Mouse (Mus musculus) MEL (cell line): ENCODE measurements around the gene Cenpi. TPM values are rescaled to one million over a fixed set of nuclear protein-coding genes. Genes with fewer than 3 reads are reported as not detected.
A peak's percentile ranks its signal among the peaks of the same experiment; 100 is the strongest.

ENCODE experiments used
- DNase-seq: peaks from one replicate; pipeline ENCODE4 v3.0.0; 2011; ENCODE audit warnings: low read depth, low spot score
- H3K27ac ChIP-seq: 2 replicates; pipeline ENCODE4 v1.5.1; 2012; ENCODE audit warnings: low read depth, mild to moderate bottlenecking, control low read depth, low read length, moderate library complexity; ENCODE audit not compliant: control insufficient read depth
- H3K27me3 ChIP-seq, 2 experiments: fragments of 150-350 bp in 1 of 2; sonication (generic) in 1 of 2; 2 replicates each; pipeline ENCODE4 v1.6.1; 2012; ENCODE audit warnings: low read length in 2 of 2, mild to moderate bottlenecking in 2 of 2, improper control_type of control experiment in 1 of 2, moderate library complexity in 1 of 2; ENCODE audit not compliant: insufficient read depth in 2 of 2, control insufficient read depth in 1 of 2
- H3K36me3 ChIP-seq, 2 experiments: 2 replicates each; pipeline ENCODE4 v1.6.1; 2012 to 2014; ENCODE audit warnings: low read length in 2 of 2, improper control_type of control experiment in 1 of 2, inconsistent platforms in 1 of 2, mild to moderate bottlenecking in 1 of 2; ENCODE audit not compliant: insufficient read depth in 2 of 2, control insufficient read depth in 1 of 2
- H3K4me1 ChIP-seq, 2 experiments: fragments of 150-350 bp in 1 of 2; sonication (generic) in 1 of 2; 2 replicates each; pipeline ENCODE4 v1.6.1; 2012; ENCODE audit warnings: low read length in 2 of 2, improper control_type of control experiment in 1 of 2, mild to moderate bottlenecking in 1 of 2; ENCODE audit not compliant: insufficient read depth in 2 of 2, control insufficient read depth in 1 of 2
- H3K4me3 ChIP-seq, 2 experiments: fragments of 150-350 bp in 1 of 2; sonication (generic) in 1 of 2; 2 replicates each; pipeline ENCODE4 v1.5.1; 2012; ENCODE audit warnings: low read depth in 2 of 2, low read length in 2 of 2, mild to moderate bottlenecking in 2 of 2, moderate library complexity in 2 of 2, control low read depth in 1 of 2, improper control_type of control experiment in 1 of 2; ENCODE audit not compliant: control insufficient read depth in 1 of 2, insufficient read depth in 1 of 2
- H3K79me2 ChIP-seq: 2 replicates; pipeline ENCODE4 v1.6.1; 2012; ENCODE audit warnings: mild to moderate bottlenecking, low read length, moderate library complexity; ENCODE audit not compliant: control insufficient read depth, poor library complexity, insufficient read depth
- H3K9ac ChIP-seq: 2 replicates; pipeline ENCODE4 v1.6.1; 2012; ENCODE audit warnings: low read depth, mild to moderate bottlenecking, control low read depth, low read length, moderate library complexity; ENCODE audit not compliant: control insufficient read depth, poor library complexity, severe bottlenecking
- H3K9me3 ChIP-seq: fragments of 150-350 bp; sonication (generic); replicated peaks from 2 replicates; pipeline ENCODE4 v1.6.1; 2012; ENCODE audit warnings: mild to moderate bottlenecking, low read length, improper control_type of control experiment, moderate library complexity; ENCODE audit not compliant: insufficient read depth
- BHLHE40 ChIP-seq: IDR thresholded peaks from 2 replicates; pipeline ENCODE4 v1.6.1; 2012; ENCODE audit warnings: low read depth, mild to moderate bottlenecking, inconsistent platforms, low read length, improper control_type of control experiment, borderline replicate concordance
- EP300 ChIP-seq, 2 experiments: IDR thresholded peaks; 2 replicates each; pipeline ENCODE4 v1.6.1; 2011; ENCODE audit warnings: improper control_type of control experiment in 2 of 2, low read length in 2 of 2, low read depth in 1 of 2, mild to moderate bottlenecking in 1 of 2
- GATA1 ChIP-seq: IDR thresholded peaks from 2 replicates; pipeline ENCODE4 v1.6.1; 2011; ENCODE audit warnings: low read depth, low read length, improper control_type of control experiment
- MAFK ChIP-seq: IDR thresholded peaks from 2 replicates; pipeline ENCODE4 v1.6.1; 2011; ENCODE audit warnings: low read depth, mild to moderate bottlenecking, low read length, improper control_type of control experiment, borderline replicate concordance
- MEF2A ChIP-seq: IDR thresholded peaks from 2 replicates; pipeline ENCODE4 v1.6.1; 2014; ENCODE audit warnings: low read depth, mild to moderate bottlenecking, inconsistent platforms, low read length, improper control_type of control experiment; ENCODE audit not compliant: poor library complexity, insufficient replicate concordance, severe bottlenecking; ENCODE audit errors: extremely low read depth
- MYB ChIP-seq: IDR thresholded peaks from 2 replicates; pipeline ENCODE4 v1.6.1; 2011; ENCODE audit warnings: mild to moderate bottlenecking, low read depth, low read length, improper control_type of control experiment
- MYC ChIP-seq: IDR thresholded peaks from 2 replicates; pipeline ENCODE4 v1.6.1; 2011; ENCODE audit warnings: low read depth, mild to moderate bottlenecking, low read length, improper control_type of control experiment, moderate library complexity
- POLR2AphosphoS2 ChIP-seq: IDR thresholded peaks from 2 replicates; pipeline ENCODE4 v1.6.1; 2011; ENCODE audit warnings: low read length, improper control_type of control experiment
- RCOR1 ChIP-seq: IDR thresholded peaks from 2 replicates; pipeline ENCODE4 v1.6.1; 2012; ENCODE audit warnings: low read depth, mild to moderate bottlenecking, inconsistent platforms, low read length, improper control_type of control experiment
- SIN3A ChIP-seq: IDR thresholded peaks from 2 replicates; pipeline ENCODE4 v1.6.1; 2012; ENCODE audit warnings: low read length, improper control_type of control experiment, inconsistent platforms
- TCF12 ChIP-seq: IDR thresholded peaks from 2 replicates; pipeline ENCODE4 v1.6.1; 2014; ENCODE audit warnings: low read depth, mild to moderate bottlenecking, inconsistent platforms, low read length, improper control_type of control experiment, moderate library complexity
- UBTF ChIP-seq: IDR thresholded peaks from 2 replicates; pipeline ENCODE4 v1.6.1; 2012; ENCODE audit warnings: low read depth, mild to moderate bottlenecking, inconsistent platforms, low read length, improper control_type of control experiment, moderate library complexity, borderline replicate concordance; ENCODE audit not compliant: insufficient read depth
- USF1 ChIP-seq: IDR thresholded peaks from 2 replicates; pipeline ENCODE4 v1.6.1; 2014; ENCODE audit warnings: low read depth, mild to moderate bottlenecking, inconsistent platforms, low read length, improper control_type of control experiment, moderate library complexity
- USF2 ChIP-seq, 2 experiments: IDR thresholded peaks; 2 replicates each; pipeline ENCODE4 v1.6.1; 2011 to 2012; ENCODE audit warnings: improper control_type of control experiment in 2 of 2, low read length in 2 of 2, borderline replicate concordance in 1 of 2, inconsistent platforms in 1 of 2, low read depth in 1 of 2, mild to moderate bottlenecking in 1 of 2; ENCODE audit not compliant: insufficient read depth in 1 of 2
- ZNF384 ChIP-seq: IDR thresholded peaks from 2 replicates; pipeline ENCODE4 v1.6.1; 2012; ENCODE audit warnings: low read depth, mild to moderate bottlenecking, inconsistent platforms, low read length, improper control_type of control experiment
- polyA plus RNA-seq, 2 experiments: library from polyadenylated mRNA; stranded (reverse) in 1 of 2; unstranded in 1 of 2; fragments of >175 nt in 1 of 2; fragments of >200 nt in 1 of 2; gene quantifications; 2 replicates each; pipeline versions ENCODE4 v1.2.1 to v1.2.4; 2012; ENCODE audit warnings: low replicate concordance in 2 of 2, low read depth in 1 of 2; ENCODE audit not compliant: insufficient read length in 2 of 2, insufficient read depth in 1 of 2, missing spikeins in 1 of 2
- total RNA-seq: library from RNA; depleted of rRNA; stranded (reverse); fragments of 300-350 nt; gene quantifications from 2 replicates; pipeline ENCODE4 v1.2.3, GENCODE M21; 2012

Cenpi gene
- total and polyA plus RNA-seq, 3 experiments, result 50.8 to 56.3 TPM; not detected in 1

- no peaks in the 10 kb centered on the region; a peak in 1 of 4 replicates for H3K27me3 ChIP-seq
- H3K79me2 ChIP-seq, result no peaks in the 10 kb centered on the region
- H3K36me3 ChIP-seq, result no peaks in the 10 kb centered on the region
- H3K4me3 ChIP-seq, result no peak overlapping the region
- TF ChIP-seq MYC, result no peak
- peak; percentile 30 to 39; a peak in 1 of 4 replicates for TF ChIP-seq EP300 (IDR thresholded peaks at IDR 0.05; ENCODE audit: low read depth in 1 of 2, low read length in 2 of 2)
- no peak for TF ChIP-seq USF1
- TF ChIP-seq TCF12, result 0 out of 2 replicates have a peak, but pooled peaks have one; percentile 18
- TF ChIP-seq MEF2A, result no peak
- TF ChIP-seq UBTF, result no peak
- no peak for TF ChIP-seq SIN3A
- TF ChIP-seq ZNF384, result peak; percentile 67
- no peak for TF ChIP-seq RCOR1
- TF ChIP-seq GATA1, result peak; percentile 56
- TF ChIP-seq POLR2AphosphoS2, result no peak
- TF ChIP-seq MYB, result no peak
- DNase-seq, result no peak
- H3K27ac ChIP-seq, result no peak overlapping the region
- no peaks in the 10 kb centered on the region for H3K4me1 ChIP-seq
- H3K9me3 ChIP-seq, result no peaks in the 10 kb centered on the region
- H3K9ac ChIP-seq, result no peak overlapping the region
Measured at GRCm38 (mm10) chrX:134287305-134287704, 20.6 kb upstream of the Cenpi start.

DNA sequence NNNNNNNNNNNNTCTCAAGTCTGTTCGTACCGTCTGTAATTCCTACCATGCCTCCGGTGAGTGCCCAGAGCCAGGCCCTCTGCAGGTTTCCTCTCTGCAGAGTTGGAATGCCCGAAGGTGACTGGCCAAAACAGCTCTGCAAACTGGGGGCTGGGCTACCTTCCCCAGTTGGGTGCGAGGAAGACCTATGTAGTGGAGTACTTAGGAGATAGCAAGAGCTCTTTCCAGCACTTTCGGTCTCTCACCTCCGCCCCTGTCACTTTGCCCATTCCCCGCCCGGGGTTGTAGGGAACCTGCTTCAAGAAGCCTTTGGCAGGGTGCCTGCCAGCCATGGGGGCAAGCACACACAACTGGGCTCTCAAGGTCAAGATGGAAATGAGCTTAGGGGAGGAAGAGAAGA, 11.6 kb upstream of the Cenpi start:
- Histone ChIP-seq H3K4me3 (no peak overlapping the region), H3K9me3 (no peaks in the 10 kb centered on the region), H3K4me1 (peaks cover 9 to 10% of the 10 kb centered on the region in 2 experiments), H3K9ac (no peak overlapping the region), H3K36me3 (peaks cover 0 to 21% of the 10 kb centered on the region in 2 experiments; a peak in 2 of 4 replicates), H3K79me2 (no peaks in the 10 kb centered on the region), H3K27ac (no peak overlapping the region), H3K27me3 (peaks cover 3 to 10% of the 10 kb centered on the region in 2 experiments; a peak in 3 of 4 replicates)
- no peak for DNase-seq
- TF ChIP-seq UBTF (no peak), MAFK (no peak), USF2 (IDR thresholded peaks at IDR 0.05; ENCODE audit: borderline replicate concordance in 1 of 2, insufficient read depth in 1 of 2, low read depth in 1 of 2, low read length in 2 of 2) (no peak), BHLHE40 (no peak)
